Mouse (Mus musculus) layer of hippocampus, adult 2 months (tissue): Measurements from ENCODE around the gene Abtb2. TPM values are rescaled to one million over a fixed set of nuclear protein-coding genes. Genes with fewer than 3 reads are reported as not detected.

Experiments
- DNase-seq, 2 experiments: peaks; one replicate each; pipeline ENCODE4 v3.0.0; 2022; ENCODE audit warnings: low spot score in 2 of 2
- H3K27ac ChIP-seq: fragments of 200-600 bp; 2 replicates; pipeline ENCODE4 v1.8.1; 2022
- H3K4me3 ChIP-seq: fragments of 200-600 bp; 2 replicates; pipeline ENCODE4 v1.8.1; 2022; ENCODE audit warnings: mild to moderate bottlenecking
- CTCF ChIP-seq: fragments of 200-600 bp; conservative IDR thresholded peaks from 2 replicates; pipeline ENCODE4 v1.8.1; 2022; ENCODE audit warnings: antibody characterized with exemption, mild to moderate bottlenecking, moderate library complexity
- total RNA-seq, 2 experiments: library from RNA; stranded (reverse); gene quantifications; 2 replicates each; pipeline ENCODE4 v1.2.3; 2021

Gene Abtb2
- total RNA-seq, 2 experiments from 2014 or later, result 9.5 to 10.3 TPM

DNA sequence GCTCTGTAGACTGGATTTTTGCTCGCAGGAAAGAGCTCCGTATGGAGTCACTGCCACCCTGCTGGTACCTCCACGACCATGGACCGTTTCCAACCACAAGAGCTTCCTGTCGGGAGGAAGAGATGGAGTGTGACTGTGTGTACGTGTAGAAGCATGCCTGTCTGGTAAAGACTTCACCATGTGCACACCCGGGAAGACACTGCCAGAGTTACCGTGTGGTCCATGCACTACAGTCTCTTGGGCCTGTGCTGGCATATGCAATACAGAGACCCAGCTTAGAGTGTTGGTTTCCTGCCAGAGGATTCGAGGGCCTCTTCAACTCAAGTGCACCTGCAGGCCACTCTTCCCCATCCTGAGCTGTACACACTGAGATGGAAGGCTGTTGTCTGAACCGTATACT is 41.8 kb downstream of the Abtb2 start:
- H3K27ac ChIP-seq, result no peak overlapping the region
- H3K4me3 ChIP-seq, result no peak overlapping the region
- no peak for TF ChIP-seq CTCF
- DNase-seq, result no peak

DNA sequence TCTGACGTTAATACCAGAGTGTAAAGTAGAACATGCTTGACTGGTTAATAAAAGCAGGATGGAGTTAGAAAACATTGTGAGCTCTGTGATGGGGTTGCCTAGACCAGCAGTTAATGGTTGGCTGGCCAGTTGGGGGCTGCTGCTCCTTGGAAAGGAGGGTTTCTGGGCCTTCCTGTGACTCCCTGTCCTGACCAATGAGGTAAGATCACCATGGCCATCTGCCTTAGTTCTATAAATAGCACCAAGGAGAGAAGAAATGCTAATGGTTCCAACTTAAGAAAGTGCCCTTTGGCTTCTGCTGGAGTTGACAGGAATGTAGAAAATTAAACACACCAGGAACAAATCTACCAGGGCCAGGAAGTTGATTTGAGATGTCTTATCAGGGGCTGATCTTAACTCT is 42.8 kb downstream of the Abtb2 start:
- no peak for DNase-seq
- no peak for TF ChIP-seq CTCF
- Histone ChIP-seq H3K27ac (no peak overlapping the region), H3K4me3 (no peak overlapping the region)

DNA sequence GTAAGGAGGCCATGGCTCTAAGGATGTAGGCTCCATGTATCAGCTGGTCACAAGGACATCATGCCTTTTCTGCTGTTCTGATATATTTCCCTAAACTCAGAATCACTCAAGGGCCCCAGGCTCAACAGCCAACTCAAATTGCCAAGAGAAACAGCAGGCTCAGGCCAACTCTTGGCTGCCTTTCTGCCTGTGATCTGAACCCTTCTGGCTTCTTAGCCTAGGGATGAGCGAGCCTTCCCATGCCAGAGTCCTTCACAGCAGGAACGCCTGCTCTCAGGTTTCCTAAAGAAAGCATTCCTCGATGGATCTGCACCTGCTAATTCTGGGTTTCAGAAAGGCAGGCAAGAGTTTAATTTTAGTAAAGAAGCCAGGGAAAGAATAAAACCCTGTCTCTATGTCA is 43.4 kb downstream of the Abtb2 start:
- no peak overlapping the region for H3K4me3 ChIP-seq
- no peak for DNase-seq
- TF ChIP-seq CTCF, result no peak
- H3K27ac ChIP-seq, result no peak overlapping the region

DNA sequence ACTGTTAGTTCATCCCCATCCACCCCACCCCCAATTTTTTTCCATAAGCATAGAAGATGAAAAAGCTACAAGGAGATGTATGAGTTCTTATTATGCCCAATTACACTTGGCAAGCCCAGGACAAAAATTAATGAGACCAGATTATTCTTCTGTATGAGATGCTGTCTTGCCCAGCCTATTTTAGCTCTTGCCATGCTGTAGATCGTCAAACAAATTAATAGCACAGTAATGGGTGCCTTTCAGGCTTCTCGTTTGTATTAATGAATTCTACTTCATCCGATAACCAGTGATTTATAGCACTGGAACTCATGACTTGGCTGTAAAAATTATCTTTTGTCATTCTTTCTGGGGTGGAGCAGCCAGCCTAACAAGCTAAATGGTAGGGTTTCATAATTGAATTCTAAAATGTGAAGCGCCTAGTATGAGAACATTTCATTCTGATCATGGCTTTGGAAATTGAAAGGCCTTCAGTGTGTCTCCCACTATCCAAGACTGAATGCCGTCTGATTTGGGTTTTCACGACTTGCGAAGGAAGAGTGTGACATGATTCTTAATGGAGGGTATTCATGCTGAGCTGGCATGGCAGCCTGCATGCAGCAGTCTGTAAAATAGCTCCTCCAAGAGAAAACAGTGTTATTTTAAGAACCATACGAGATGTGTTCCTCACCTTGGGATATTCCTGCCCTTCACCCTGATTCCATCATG is 44.9 kb downstream of the Abtb2 start:
- peak in 1 of 2 experiments; percentile 20 for DNase-seq
- no peak for TF ChIP-seq CTCF
- no peak overlapping the region for H3K4me3 ChIP-seq
- H3K27ac ChIP-seq, result peak overlapping the region; percentile 51

DNA sequence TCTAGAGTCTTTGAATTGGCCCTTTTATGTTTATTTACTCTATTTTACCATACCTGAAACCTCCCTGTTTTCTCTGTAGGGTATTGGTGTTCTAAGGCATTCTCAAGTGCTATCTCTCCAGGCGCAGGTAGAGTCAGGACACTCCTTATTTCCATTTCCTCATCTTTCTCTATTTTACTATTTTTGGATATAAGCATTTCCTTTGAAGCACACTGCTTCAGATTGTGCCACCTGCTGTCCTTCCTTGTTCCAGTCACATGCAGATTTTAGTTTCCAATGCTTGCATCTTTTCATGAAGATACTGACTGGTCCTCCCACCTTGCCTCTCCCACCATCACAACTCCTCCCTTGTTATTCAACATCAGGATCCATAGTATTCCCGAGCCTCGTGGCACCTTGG is 47.8 kb downstream of the Abtb2 start:
- Histone ChIP-seq H3K4me3 (no peak overlapping the region), H3K27ac (no peak overlapping the region)
- no peak for DNase-seq
- TF ChIP-seq CTCF, result peak; percentile 39

GRCm38 (mm10) chr2:103615028-103615427 is 48.9 kb downstream of the Abtb2 start:
- no peak for DNase-seq
- TF ChIP-seq CTCF, result no peak
- no peak overlapping the region for H3K27ac ChIP-seq
- no peak overlapping the region for H3K4me3 ChIP-seq

- no peak for DNase-seq
These were observed 52.3 kb downstream of the Abtb2 start for GRCm38 (mm10) chr2:103618407-103618806.

DNA sequence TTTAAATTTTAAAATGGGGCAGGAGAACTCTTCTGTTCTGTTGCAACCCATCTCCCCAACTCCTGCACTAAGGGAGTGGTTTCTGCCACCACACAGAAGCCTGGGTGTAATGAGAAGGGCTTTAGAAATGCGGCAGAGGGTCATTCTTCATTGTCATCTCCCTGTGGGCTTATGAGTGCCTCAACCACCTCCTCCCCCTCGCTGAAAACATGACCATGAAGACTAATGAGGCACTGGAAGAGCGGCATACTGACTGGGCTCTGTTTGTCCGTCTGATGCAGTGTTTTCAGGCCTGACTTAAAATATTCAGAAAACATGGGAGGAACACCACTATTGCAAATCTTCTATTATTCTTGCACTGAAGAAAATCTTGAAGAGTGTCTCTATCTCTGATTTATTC is 56.8 kb downstream of the Abtb2 start:
- Histone ChIP-seq H3K4me3 (no peak overlapping the region), H3K27ac (no peak overlapping the region)
- no peak for TF ChIP-seq CTCF
- no peak for DNase-seq

More at GRCm38 (mm10) chr2:103618407-103618806, 52.3 kb downstream of the Abtb2 start:
- Histone ChIP-seq H3K4me3 (no peak overlapping the region), H3K27ac (no peak overlapping the region)
- TF ChIP-seq CTCF, result no peak

DNA sequence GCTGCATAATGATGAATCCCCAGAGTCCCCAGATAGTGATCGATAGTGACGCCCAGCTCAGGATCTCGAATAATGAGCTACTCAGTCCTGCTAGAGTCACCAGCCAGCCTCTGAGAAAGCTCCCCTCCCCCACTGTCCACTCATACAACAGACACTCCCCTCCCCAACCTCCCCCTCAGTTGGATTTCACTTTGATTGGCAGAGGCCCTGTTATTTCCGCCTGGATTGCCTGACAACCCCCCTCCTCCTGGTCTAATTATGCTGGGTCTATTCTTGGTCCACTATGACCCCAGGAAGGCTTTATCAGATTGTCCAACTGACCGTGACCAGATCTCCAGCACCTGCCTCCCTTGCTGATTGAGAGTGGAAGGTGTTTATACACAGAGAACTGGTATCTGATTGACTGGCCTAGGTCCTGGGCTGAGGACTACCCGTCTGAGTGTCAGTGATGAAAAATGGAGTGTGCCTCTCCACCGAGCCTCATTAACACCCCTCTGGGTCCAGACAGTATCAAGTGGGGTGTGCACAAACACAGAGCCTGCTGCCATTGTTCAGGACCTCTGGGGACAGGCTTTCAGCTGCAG is 59.3 kb downstream of the Abtb2 start:
- no peak for TF ChIP-seq CTCF
- no peak overlapping the region for H3K4me3 ChIP-seq
- no peak overlapping the region for H3K27ac ChIP-seq
- no peak for DNase-seq

DNA sequence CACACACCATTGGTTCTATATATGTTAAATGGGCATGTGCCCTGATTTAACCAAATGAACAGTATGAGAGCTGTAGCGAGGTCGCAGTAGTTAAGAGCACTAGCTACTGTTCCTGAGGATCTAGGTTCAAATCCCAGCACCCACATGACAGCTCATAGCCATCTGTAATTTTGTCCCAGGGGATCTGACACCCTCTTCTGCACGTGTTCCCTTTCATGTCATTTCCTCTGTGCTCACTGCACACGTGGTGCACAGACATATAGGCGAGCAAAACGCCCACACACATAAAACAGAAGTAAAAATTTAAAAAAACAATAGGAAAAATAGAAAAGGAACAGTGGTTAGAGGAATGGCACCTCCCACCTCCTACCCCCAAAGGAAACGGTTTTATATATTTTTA is 61.0 kb downstream of the Abtb2 start:
- no peak for DNase-seq
- TF ChIP-seq CTCF, result no peak
- no peak overlapping the region for H3K27ac ChIP-seq
- no peak overlapping the region for H3K4me3 ChIP-seq

DNA sequence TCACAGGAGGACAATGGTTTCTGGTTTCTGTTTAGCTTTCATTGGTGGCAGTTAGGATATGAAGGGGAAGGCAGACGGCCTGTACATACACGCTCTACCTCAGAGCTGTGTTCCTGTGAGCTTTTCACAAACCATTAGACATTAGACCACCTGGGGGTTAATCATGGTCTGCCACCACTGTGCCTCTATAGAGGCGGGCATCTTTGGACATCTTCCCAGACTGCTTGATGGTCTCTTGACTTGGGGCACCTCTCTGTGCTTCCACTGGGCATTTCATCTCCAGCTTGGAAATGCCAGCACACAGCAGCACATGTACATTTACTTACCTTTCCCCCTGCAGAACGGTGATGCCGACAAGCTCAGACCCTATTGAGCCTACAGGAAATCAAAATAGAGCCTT is 63.8 kb downstream of the Abtb2 start:
- H3K4me3 ChIP-seq, result no peak overlapping the region
- H3K27ac ChIP-seq, result no peak overlapping the region
- no peak for TF ChIP-seq CTCF
- DNase-seq, result no peak

DNA sequence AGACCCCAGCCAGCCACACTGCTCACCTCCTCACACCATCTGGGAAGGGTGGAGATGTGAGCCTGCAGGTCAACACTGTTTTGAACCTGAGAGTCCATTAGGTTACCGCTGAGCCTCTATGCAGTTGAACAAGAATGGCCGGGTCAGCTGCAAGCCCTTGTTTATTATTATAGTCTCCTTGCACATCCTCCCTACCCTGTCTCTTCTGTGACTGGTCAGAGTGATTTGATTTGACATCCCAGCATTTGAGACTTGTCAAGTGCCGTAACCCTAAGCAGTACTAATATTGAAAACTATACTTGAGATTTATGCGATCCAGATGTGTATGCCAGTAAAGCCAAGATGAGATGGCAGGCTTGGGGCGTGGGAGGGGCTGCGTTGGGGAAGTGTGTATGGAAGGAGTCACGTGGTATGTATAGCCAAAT is 65.2 kb downstream of the Abtb2 start:
- TF ChIP-seq CTCF, result no peak
- H3K27ac ChIP-seq, result no peak overlapping the region
- H3K4me3 ChIP-seq, result no peak overlapping the region
- DNase-seq, result no peak

DNA sequence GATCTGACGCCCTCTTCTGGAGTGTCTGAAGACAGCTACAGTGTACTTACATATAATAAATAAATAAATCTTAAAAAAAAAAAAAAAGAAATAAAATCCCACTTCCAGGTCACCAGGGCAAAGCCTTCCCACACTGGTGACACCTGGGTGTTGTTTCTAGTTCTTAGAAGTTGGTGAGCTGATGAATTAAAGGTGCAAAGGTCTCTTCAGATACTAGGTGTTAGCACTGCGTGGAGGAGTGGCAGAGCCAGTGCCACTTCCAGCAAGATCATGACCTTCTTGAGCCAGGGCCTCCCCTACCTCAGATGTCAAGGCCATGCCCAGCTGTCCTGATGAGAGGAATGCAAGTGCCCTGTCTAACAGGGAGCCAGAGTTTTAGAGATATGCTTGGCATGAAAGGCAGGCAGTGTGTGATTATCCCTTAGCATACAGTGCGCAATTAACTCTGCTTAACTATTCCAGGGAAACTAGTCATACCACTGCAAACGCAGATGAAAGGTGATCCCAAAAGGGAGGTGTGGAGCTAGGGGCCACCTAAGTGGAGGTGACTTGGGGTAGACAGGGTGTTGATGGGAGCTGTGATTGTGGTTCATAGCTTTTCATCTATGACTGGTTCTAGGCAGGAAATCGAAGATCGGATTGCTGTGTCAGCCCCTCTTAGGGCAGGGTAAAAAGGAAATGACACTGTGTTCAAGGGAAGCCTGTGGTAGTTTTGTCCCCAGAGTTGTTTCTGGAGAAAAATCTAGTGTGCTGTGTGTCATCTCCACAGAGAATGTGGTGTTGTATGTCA is 66.2 kb downstream of the Abtb2 start:
- Histone ChIP-seq H3K27ac (no peak overlapping the region), H3K4me3 (no peak overlapping the region)
- TF ChIP-seq CTCF, result no peak; the same call in 1 of the 2 replicates
- no peak for DNase-seq
